Mouse (Mus musculus) cerebellum, postnatal 25 days (tissue): Measurements from ENCODE around the gene Snx25.
A peak's percentile ranks its signal among the peaks of the same experiment; 100 is the strongest.
"Not testable (repeated sequence)": the region's sequence is repeated elsewhere in the genome, so short reads cannot be mapped to it uniquely, and the experiment has no call there.

Experiments
- DNase-seq, 2 experiments: peaks; one replicate each; pipeline ENCODE4 v3.0.0; 2021; ENCODE audit warnings: mixed read lengths in 2 of 2

Snx25 gene

DNA sequence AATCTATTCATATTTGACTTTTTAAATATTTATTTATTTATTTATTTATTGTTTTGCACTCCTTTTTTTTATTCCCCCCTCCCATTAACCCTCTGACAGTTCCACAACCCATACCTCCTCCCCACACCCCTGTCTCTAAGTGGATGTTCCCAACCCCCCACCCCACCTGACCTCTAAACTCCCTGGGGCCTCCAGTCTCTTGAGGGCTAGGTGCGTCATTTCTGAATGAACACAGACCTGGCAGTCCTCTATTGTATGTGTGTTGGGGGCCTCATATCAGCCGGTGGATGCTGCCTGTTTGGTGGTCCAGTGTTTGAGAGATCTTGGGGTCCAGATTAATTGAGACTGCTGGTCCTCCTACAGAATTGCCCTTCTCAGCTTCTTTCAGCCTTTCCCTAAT is 16.4 kb downstream of the Snx25 start:
- not testable (repeated sequence) for DNase-seq

DNA sequence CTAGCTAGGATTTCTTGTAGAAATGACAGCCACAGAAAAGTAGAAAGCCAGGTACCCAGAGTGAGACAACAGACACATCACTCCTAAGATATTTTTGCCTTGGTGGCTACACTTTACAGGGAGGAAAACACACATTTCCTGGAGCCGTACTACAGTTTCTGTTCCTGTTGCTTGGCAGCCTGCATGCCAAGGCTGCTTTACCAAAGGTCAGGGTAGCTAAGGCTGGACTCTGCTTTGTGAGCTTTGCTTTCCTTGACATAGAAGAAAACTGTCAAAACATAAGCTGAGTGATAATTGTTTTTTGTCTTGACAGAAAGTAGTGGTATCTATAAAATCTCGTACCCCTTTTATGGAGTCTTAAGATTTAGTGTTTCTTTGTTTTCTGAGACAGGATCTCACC is 21.5 kb downstream of the Snx25 start:
- DNase-seq = no peak

GRCm38 (mm10) chr8:46122498-46122897 is 29.5 kb downstream of the Snx25 start:
- DNase-seq = no peak

- DNase-seq = no peak
These were observed 32.8 kb downstream of the Snx25 start for GRCm38 (mm10) chr8:46119176-46119575.

- DNase-seq = no peak
These were observed 34.8 kb downstream of the Snx25 start for GRCm38 (mm10) chr8:46117172-46117571.

GRCm38 (mm10) chr8:46113421-46114170 is 38.4 kb downstream of the Snx25 start:
- DNase-seq = not testable (repeated sequence)

GRCm38 (mm10) chr8:46107690-46108089 is 44.3 kb downstream of the Snx25 start:
- no peak for DNase-seq

- DNase-seq = no peak
These were observed 48.5 kb downstream of the Snx25 start for GRCm38 (mm10) chr8:46103434-46103833.

GRCm38 (mm10) chr8:46092667-46093360 is 59.1 kb downstream of the Snx25 start:
- DNase-seq = no peak

- DNase-seq = no peak
These were observed 68.8 kb downstream of the Snx25 start for GRCm38 (mm10) chr8:46083141-46083540.

DNA sequence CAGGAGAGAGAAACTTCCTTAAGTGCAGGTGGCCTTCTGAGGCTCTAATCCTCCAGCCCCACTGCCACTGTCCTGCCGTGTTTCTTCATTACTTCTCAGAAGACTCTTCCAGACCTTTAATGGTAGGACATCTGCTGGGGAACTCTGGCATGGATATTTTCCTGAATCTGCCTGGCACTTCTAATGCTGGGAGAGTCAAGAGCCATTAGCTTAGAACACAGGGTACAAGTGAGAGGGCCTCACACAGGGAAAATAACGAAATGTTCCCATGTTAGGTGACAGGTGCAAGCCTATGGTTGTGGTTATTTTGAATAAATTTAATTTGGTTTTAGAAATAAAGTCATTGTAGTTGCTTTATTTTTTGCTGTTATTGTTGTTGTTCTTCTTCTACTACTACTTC is 70.9 kb downstream of the Snx25 start:
- DNase-seq = no peak

DNA sequence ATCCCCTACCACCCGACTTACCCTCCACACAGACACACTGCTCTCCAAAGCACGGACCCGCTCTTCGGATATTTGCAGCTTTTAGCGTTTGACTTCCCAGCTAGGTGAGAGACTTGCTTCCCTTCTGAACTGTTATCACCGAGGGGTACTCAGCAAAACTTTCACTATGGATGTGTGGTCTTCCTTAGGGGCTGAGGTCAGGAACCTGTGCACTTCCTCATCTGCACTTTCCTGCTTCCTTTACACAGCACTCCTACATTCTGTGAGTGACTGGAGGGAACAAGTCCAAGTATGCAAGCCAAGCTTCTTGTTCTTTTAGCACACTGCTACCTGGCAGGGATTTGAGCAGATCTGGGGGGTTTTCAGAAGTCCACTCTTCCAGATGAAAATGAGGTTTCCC is 73.1 kb downstream of the Snx25 start:
- DNase-seq = no peak

GRCm38 (mm10) chr8:46075223-46075622 is 76.7 kb downstream of the Snx25 start:
- DNase-seq = peak in 1 of 2 experiments; percentile 16

- DNase-seq = no peak
These were observed 78.3 kb downstream of the Snx25 start for GRCm38 (mm10) chr8:46073540-46074140.

DNA sequence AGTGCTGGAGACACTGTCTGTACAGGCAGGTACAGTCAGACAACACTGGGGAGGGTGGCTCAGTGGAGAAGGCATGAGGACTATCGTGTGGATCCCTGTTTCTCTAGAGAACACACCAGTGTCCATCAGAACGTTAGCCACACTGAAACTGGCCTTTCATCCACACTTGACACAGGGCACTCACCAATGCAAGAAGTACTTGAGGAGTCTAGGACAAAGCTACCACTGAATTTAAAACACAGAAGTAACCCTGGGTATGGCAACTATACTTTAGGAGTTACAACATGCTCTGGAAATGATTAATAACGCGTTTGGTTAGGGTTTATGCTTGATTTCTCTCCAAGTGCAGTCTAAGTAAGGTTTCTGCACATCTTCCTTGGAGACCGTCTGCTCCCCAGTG is 79.2 kb downstream of the Snx25 start:
- DNase-seq = no peak

GRCm38 (mm10) chr8:46040260-46040659 is 111.7 kb downstream of the Snx25 start:
- no peak for DNase-seq

GRCm38 (mm10) chr8:46039666-46040065 is 112.3 kb downstream of the Snx25 start:
- no peak for DNase-seq

DNA sequence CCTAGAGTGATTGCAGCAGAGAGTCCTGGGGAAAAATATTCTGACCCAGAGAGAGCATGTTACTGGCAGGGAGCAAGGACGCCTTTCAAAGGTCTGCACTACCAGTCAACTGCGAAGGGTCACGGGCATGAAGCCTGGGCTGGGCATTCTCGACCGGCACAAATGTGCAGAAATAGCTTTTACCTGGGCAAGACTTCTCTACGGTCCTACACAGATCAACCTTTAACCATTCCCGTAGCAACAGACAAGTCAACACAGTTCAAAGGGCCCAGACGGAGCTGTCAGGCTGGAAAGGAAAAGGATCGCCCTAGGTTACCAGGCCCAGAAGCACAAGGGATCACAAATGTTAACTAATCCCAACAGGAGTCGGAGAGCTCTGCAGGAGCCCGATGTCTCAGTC is 115.7 kb downstream of the Snx25 start:
- no peak for DNase-seq

DNA sequence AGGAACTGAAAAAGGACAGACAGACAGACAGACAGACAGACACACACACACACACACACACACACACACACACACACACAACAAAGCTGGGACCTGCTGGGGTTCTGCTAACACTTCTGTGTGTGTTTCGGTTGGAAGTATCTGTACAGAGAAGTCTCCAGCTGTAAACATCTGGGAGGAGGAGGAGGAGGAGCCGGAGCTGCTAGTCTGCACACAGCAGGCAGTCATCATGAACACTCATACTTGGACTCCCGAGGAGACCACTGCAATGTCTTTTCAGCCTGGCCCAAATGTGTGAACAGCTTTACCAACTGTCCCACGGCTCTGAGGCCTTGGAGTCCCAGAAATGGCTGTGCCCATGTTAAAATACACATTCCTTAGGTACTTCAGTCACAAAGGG is 127.6 kb downstream of the Snx25 start:
- no peak for DNase-seq

DNA sequence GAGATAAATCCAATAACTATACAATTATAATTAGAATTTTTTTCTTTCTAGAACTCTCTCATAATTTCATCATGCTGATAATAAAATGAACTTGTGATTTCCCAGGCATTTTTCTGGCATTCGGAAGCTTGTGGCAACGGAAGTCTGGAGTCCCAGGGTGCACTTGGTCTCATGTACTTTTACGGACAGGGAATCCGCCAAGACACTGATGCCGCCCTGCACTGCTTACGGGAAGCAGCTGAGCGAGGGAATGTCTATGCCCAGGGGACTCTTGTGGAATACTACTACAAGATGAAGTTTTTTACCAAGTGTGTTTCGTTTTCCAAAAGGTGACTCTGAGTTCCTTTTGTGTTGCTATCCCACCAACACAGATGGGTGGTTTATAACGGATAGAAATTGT is 129.2 kb downstream of the Snx25 start:
- DNase-seq = no peak

- no peak for DNase-seq
These were observed 129.8 kb downstream of the Snx25 start for GRCm38 (mm10) chr8:46022203-46022602.

DNA sequence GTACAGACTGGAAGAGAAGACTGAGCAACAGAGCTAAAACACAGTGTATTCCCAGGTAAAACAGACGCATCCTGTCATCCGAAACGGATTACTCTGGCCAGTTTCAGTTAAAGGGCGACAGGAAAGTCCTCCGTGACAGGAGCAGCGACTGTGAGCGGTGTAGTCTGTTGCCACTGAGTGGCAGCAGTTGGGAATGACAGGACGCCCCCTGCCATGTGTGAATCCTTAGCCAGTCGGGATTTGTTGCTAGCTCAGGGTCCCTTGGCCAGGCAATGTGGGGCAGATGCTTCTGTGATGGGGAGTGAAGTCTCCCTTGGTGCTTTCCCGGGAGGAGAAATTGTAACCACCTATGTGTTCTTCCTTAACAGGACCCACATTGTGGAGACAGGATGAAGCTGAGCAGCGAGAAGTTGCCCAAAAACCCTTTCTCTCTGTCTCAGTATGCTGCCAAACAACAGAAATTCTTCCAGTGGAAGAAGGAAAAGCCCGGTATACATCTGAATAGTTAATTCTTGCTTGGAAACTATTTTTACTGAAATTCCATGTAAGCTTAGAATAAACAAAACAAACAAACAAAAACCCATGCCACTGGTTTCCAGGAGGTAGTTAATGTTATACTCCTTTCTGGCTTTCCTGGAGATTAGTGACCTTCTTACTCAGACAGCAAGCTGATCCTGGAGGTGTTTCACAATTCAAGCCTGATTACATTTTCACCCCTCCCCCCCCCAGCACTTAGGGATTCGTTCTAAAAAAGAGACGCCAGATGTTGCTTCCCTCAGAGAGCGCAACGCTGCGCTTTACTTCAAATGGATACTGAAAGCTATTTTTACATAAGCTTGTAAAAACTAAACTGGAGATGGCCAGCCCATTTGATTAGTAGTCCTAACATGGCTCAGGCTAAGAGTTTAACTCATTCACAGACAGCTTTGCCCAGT is 140.9 kb downstream of the Snx25 start:
- peak; percentile 38 to 53 for DNase-seq

- no peak for DNase-seq
These were observed 141.7 kb downstream of the Snx25 start for GRCm38 (mm10) chr8:46010306-46010705.
